19 mouse cellular contexts compared by ENCODE assay signal in genomic region chr12:80800156-80800555, GRCm38 (mm10). TPM values are rescaled to one million over a fixed set of nuclear protein-coding genes. Genes with fewer than 3 reads are reported as not detected.
"Had no signal": no experiment of that assay in that cellular context is flagged by ENCODE, and none has a peak within 500 bp of the region (broad histone marks: within the 10 kb centered on the region; RNA-seq: fewer than 3 reads in every experiment).

No protein-coding gene starts in this region.

- H3K4me3 ChIP-seq: kidney, embryonic 15.5 days; left cerebral cortex, adult 2 months; neural tube, embryonic 12.5 days; neural tube, embryonic 15.5 days had no signal

- H3K27ac ChIP-seq: kidney, embryonic 15.5 days; left cerebral cortex, adult 2 months; macrophage; neural tube, embryonic 12.5 days; neural tube, embryonic 15.5 days had no signal

- ATAC-seq: lung, postnatal 0 days had no signal

- H3K36me3 ChIP-seq: kidney, embryonic 15.5 days; neural tube, embryonic 12.5 days; neural tube, embryonic 15.5 days had no signal

- DNase-seq: kidney, adult 11 months; kidney, adult 8-10 months; kidney, postnatal 10 days; kidney, postnatal 36 days; lung, embryonic 14.5 days; midbrain, embryonic 14.5 days; thymus, adult 18-20 months; thymus, postnatal 36 days had no signal

- H3K27me3 ChIP-seq: kidney, embryonic 15.5 days; neural tube, embryonic 12.5 days; neural tube, embryonic 15.5 days had no signal

- H3K9me3 ChIP-seq: kidney, embryonic 15.5 days; neural tube, embryonic 12.5 days; neural tube, embryonic 15.5 days had no signal

- H3K4me2 ChIP-seq: kidney, embryonic 15.5 days; liver, embryonic 11.5 days; lung, embryonic 14.5 days; midbrain, embryonic 11.5 days; neural tube, embryonic 12.5 days; neural tube, embryonic 15.5 days had no signal

RNA-seq across cellular contexts. Expression of gene Ccdc177, which starts 39.7 kb away (rescaled TPM):
- total RNA-seq: megakaryocyte-erythroid progenitor cell, adult 5-6 weeks had no signal
- polyA plus RNA-seq: liver, embryonic 11.5 days; liver, embryonic 16.5 days; macrophage; spleen, adult 2 months had no signal
